Mouse (Mus musculus): Measurements from ENCODE around the gene Vsir. TPM values are rescaled to one million over a fixed set of nuclear protein-coding genes. Genes with fewer than 3 reads are reported as not detected.
A peak's percentile ranks its signal among the peaks of the same experiment; 100 is the strongest.

Gene Vsir
- 4.9 and 6.8 TPM in 2 replicates for polyA plus RNA-seq (2014; fragmentation: Nextera tagmentation; extraction: Ambion mirVana)

DNA sequence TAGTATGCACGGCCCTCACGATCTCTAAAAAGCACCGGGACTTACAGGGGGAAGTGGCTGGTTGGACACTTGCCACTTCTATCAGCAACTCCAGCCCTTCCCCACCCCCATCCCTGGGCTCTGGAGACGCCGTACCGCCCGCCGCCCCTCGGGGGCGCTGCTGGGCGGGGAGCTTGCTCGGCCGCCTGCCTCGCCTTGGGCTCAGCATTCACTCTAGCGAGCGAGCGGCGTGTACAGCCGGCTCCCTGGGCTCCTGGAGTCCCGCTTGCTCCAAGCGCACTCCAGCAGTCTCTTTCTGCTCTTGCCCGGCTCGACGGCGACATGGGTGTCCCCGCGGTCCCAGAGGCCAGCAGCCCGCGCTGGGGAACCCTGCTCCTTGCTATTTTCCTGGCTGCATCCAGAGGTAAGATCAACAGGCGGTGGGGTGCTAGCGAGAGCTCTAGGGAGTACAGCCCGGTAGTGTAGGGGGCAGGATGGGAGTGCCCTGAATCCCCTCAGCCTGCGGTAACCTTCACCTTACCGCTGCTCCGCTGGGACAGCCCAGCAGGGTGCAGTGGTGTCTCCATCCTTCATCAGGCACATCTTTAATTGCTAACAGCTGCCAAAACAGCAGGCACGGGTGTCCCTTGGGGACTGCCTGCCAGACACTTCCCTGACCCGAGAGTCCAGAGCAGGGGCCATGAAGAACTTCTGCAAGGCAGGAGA, at the start of gene Vsir:
Vsir (plus strand) TSS at position 151 of the 705 bp plus-strand sequence.
- H3K4me2 ChIP-seq (replicated peaks; ENCODE audit: low read depth, low read length), result peak within 1 kb of the TSS; percentile 42
- no peaks in the 10 kb centered on the region for H3K9me3 ChIP-seq (ENCODE audit: control insufficient read depth, low read depth, low read length)
- H3K36me3 ChIP-seq (ENCODE audit: control insufficient read depth, insufficient read depth, low read length), result no peaks in the 10 kb centered on the region
- WGBS, result 2% methylated on average over 37 of the region's 37 CpGs
- ATAC-seq (ENCODE audit: insufficient number of reproducible peaks, insufficient read depth, low FRiP score, low read depth), result no peak
- H3K27me3 ChIP-seq (ENCODE audit: control insufficient read depth, insufficient read depth, low read length), result no peaks in the 10 kb centered on the region
- peak within 1 kb of the TSS; percentile 62; the same call in 1 of the 2 replicates for H3K27ac ChIP-seq (ENCODE audit: low read length)
- H3K9ac ChIP-seq (replicated peaks; ENCODE audit: low read depth, low read length), result peak within 1 kb of the TSS; percentile 46
- peak within 1 kb of the TSS; percentile 38 for H3K4me3 ChIP-seq (ENCODE audit: low read depth, low read length)
- peaks cover 45% of the 10 kb centered on the region for H3K4me1 ChIP-seq (ENCODE audit: control insufficient read depth, insufficient read depth, low read length)

DNA sequence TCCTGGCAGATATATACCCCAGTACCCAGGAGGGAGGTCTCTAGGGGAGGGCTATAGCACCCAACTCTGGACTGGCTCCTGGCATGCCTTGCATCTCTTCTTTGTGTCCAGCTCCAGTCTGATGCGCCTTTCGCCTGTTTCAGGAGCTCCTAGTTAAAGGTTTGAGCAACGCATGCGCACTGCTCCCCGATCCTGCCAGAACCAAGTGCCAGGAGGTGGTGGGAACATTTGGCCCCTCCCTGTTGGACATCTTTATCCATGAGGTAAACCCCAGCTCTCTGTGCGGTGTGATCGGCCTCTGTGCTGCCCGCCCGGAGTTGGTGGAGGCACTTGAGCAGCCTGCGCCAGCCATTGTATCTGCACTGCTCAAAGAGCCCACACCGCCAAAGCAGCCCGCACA, 47.0 kb upstream of the Vsir start:
- WGBS, result 97% methylated on average over 12 of the region's 12 CpGs
- no peak for ATAC-seq (ENCODE audit: insufficient number of reproducible peaks, insufficient read depth, low FRiP score, low read depth)

GRCm38 (mm10) chr10:60303419-60303818, 43.2 kb upstream of the Vsir start:
- ATAC-seq (ENCODE audit: insufficient number of reproducible peaks, insufficient read depth, low FRiP score, low read depth), result no peak
- no peak overlapping the region for H3K4me3 ChIP-seq (ENCODE audit: low read depth, low read length)
- H3K9me3 ChIP-seq (ENCODE audit: control insufficient read depth, low read depth, low read length), result no peaks in the 10 kb centered on the region
- H3K4me2 ChIP-seq (replicated peaks; ENCODE audit: low read depth, low read length), result no peak overlapping the region
- no peaks in the 10 kb centered on the region for H3K27me3 ChIP-seq (ENCODE audit: control insufficient read depth, insufficient read depth, low read length)
- no peaks in the 10 kb centered on the region for H3K4me1 ChIP-seq (ENCODE audit: control insufficient read depth, insufficient read depth, low read length)
- H3K27ac ChIP-seq (ENCODE audit: low read length), result no peak overlapping the region
- peaks cover 35% of the 10 kb centered on the region for H3K36me3 ChIP-seq (ENCODE audit: control insufficient read depth, insufficient read depth, low read length)
- H3K9ac ChIP-seq (replicated peaks; ENCODE audit: low read depth, low read length), result no peak overlapping the region
- WGBS, result 88% methylated on average over 17 of the region's 17 CpGs

More for the DNA sequence above, 47.0 kb upstream of the Vsir start:
- Histone ChIP-seq H3K9me3 (ENCODE audit: control insufficient read depth, low read depth, low read length) (no peaks in the 10 kb centered on the region), H3K9ac (replicated peaks; ENCODE audit: low read depth, low read length) (no peak overlapping the region), H3K4me1 (ENCODE audit: control insufficient read depth, insufficient read depth, low read length) (no peaks in the 10 kb centered on the region), H3K4me2 (replicated peaks; ENCODE audit: low read depth, low read length) (no peak overlapping the region), H3K4me3 (ENCODE audit: low read depth, low read length) (no peak overlapping the region), H3K27ac (ENCODE audit: low read length) (no peak overlapping the region), H3K36me3 (ENCODE audit: control insufficient read depth, insufficient read depth, low read length) (peaks cover 57% of the 10 kb centered on the region), H3K27me3 (ENCODE audit: control insufficient read depth, insufficient read depth, low read length) (no peaks in the 10 kb centered on the region)

DNA sequence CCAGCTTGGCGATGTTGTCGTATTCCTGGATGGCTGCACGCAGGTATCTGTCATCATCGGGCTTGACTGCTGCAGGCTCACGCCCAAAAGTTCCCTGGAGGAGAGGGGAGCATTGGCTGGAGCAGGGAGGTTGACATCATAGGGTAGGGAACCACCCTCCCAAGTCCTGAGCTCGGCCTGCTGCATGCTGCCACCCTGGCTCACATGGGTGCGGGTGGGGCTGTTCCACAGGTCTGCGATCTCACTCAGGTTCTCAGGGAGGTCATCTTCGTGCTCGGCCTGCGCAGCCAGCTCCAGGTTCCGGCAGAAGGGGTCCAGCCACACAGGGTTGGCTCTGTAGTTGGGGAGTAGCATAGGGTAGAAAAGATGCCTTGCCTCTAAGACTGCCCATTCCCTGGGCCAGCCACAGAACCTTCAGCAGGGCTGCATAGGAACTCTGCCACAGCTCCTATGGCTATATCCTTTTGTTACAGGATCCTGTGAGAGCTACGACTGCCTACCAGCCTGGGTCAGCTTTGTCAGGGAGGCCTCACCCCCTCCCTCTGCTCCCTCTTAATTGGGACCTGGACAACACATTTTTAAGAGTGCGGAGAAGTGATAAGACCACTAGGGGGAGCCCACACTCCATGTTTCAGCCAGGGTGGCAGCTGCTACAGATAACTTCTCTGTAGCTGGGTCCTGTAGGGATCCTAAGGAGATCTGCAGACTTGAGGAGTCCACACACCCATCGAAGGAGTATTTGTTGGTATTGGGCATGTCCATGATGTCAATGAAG, 41.6 kb upstream of the Vsir start:
- H3K9me3 ChIP-seq (ENCODE audit: control insufficient read depth, low read depth, low read length), result no peaks in the 10 kb centered on the region
- 66% methylated on average over 15 of the region's 15 CpGs for WGBS
- no peaks in the 10 kb centered on the region for H3K27me3 ChIP-seq (ENCODE audit: control insufficient read depth, insufficient read depth, low read length)
- H3K4me1 ChIP-seq (ENCODE audit: control insufficient read depth, insufficient read depth, low read length), result no peaks in the 10 kb centered on the region
- no peak overlapping the region for H3K27ac ChIP-seq (ENCODE audit: low read length)
- peaks cover 22% of the 10 kb centered on the region for H3K36me3 ChIP-seq (ENCODE audit: control insufficient read depth, insufficient read depth, low read length)
- peak; percentile 69 for ATAC-seq (ENCODE audit: insufficient number of reproducible peaks, insufficient read depth, low FRiP score, low read depth)
- no peak overlapping the region for H3K9ac ChIP-seq (replicated peaks; ENCODE audit: low read depth, low read length)
- H3K4me3 ChIP-seq (ENCODE audit: low read depth, low read length), result no peak overlapping the region
- H3K4me2 ChIP-seq (replicated peaks; ENCODE audit: low read depth, low read length), result no peak overlapping the region

GRCm38 (mm10) chr10:60310629-60311028, 36.0 kb upstream of the Vsir start:
- Histone ChIP-seq H3K36me3 (ENCODE audit: control insufficient read depth, insufficient read depth, low read length) (no peaks in the 10 kb centered on the region), H3K27ac (ENCODE audit: low read length) (no peak overlapping the region), H3K27me3 (ENCODE audit: control insufficient read depth, insufficient read depth, low read length) (no peaks in the 10 kb centered on the region), H3K4me2 (replicated peaks; ENCODE audit: low read depth, low read length) (no peak overlapping the region), H3K4me3 (ENCODE audit: low read depth, low read length) (no peak overlapping the region), H3K9me3 (ENCODE audit: control insufficient read depth, low read depth, low read length) (no peaks in the 10 kb centered on the region), H3K4me1 (ENCODE audit: control insufficient read depth, insufficient read depth, low read length) (no peaks in the 10 kb centered on the region), H3K9ac (replicated peaks; ENCODE audit: low read depth, low read length) (no peak overlapping the region)
- ATAC-seq (ENCODE audit: insufficient number of reproducible peaks, insufficient read depth, low FRiP score, low read depth), result no peak
- WGBS, result 91% methylated on average over 13 of the region's 13 CpGs

DNA sequence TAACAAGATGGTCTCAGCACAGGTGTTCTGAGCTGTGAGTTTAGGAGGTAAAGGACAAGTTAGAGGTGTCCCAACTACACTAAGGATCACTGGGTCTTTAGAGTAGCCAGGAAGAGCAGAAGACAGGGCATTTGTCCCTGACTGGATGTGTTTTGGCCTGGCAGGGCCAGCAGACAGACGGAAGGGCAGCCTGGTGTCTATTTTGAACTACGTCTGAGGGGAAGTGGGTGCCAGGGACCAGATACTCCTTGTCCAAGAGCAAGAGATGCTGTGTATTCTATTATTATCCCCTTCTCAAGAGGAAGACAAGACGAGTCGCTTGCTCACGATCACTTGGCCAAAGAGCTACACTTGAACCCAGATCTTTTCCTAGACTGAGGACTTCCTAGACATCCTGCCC, 33.0 kb upstream of the Vsir start:
- no peak for ATAC-seq (ENCODE audit: insufficient number of reproducible peaks, insufficient read depth, low FRiP score, low read depth)
- Histone ChIP-seq H3K27me3 (ENCODE audit: control insufficient read depth, insufficient read depth, low read length) (no peaks in the 10 kb centered on the region), H3K4me1 (ENCODE audit: control insufficient read depth, insufficient read depth, low read length) (no peaks in the 10 kb centered on the region), H3K4me3 (ENCODE audit: low read depth, low read length) (no peak overlapping the region), H3K4me2 (replicated peaks; ENCODE audit: low read depth, low read length) (no peak overlapping the region), H3K9ac (replicated peaks; ENCODE audit: low read depth, low read length) (no peak overlapping the region), H3K9me3 (ENCODE audit: control insufficient read depth, low read depth, low read length) (no peaks in the 10 kb centered on the region), H3K27ac (ENCODE audit: low read length) (no peak overlapping the region), H3K36me3 (ENCODE audit: control insufficient read depth, insufficient read depth, low read length) (no peaks in the 10 kb centered on the region)
- 89% methylated on average over 5 of the region's 5 CpGs for WGBS

DNA sequence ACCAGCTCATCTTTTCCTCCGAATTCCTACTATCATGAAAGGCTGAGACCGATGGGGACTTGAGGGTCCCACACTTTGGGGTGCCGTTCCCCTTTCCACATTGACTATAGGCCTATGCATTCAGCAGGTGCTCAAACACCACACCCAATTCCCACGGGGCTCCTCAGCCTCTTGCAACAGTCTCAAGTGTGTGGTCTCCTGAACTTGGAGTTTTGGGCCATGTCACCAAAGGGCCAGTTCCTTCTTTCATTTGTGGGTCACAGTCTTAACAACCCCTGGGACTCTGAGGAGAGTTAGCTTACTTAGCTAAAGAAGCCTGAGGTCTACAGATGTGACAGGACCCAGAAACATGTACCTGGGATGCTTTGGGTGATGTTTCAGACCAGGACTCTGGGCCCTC, 30.5 kb upstream of the Vsir start:
- WGBS, result 86% methylated on average over 4 of the region's 4 CpGs
- Histone ChIP-seq H3K9ac (replicated peaks; ENCODE audit: low read depth, low read length) (no peak overlapping the region), H3K4me1 (ENCODE audit: control insufficient read depth, insufficient read depth, low read length) (no peaks in the 10 kb centered on the region), H3K9me3 (ENCODE audit: control insufficient read depth, low read depth, low read length) (no peaks in the 10 kb centered on the region), H3K27ac (ENCODE audit: low read length) (no peak overlapping the region), H3K4me2 (replicated peaks; ENCODE audit: low read depth, low read length) (no peak overlapping the region), H3K36me3 (ENCODE audit: control insufficient read depth, insufficient read depth, low read length) (no peaks in the 10 kb centered on the region), H3K27me3 (ENCODE audit: control insufficient read depth, insufficient read depth, low read length) (no peaks in the 10 kb centered on the region), H3K4me3 (ENCODE audit: low read depth, low read length) (no peak overlapping the region)
- no peak for ATAC-seq (ENCODE audit: insufficient number of reproducible peaks, insufficient read depth, low FRiP score, low read depth)

DNA sequence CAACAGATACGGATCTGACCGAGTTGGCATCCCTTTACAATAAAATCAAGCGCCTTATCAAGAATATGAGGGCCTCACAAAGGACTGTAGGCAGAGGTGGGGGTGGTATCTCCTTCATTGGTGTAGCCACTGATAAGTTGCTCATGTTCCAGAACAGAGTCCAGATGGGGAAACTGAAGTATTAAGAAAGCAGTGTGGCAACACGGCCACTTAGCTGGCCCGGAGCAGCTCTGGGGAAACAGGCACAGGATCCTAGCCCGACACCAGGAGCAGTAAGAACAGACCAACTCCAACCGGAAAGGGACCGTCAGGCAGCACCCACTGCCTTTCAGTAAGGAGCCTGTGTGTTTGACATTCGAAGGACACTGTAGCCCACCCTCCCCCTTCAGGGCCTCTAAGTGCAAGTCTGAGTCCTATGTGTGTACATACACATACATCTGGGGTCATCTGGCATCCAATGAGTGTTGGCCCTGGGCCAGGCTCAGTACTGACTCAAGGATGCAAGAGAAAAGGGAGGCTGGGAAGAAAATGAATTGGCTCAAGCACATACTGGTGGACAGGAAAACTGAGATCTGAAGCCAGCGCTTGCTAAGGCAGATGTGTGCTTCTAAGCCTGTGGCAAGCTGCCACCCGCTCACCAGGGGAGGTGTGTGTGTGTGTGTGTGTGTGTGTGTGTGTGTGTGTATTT, 17.5 kb upstream of the Vsir start:
- Histone ChIP-seq H3K4me2 (replicated peaks; ENCODE audit: low read depth, low read length) (no peak overlapping the region), H3K9me3 (ENCODE audit: control insufficient read depth, low read depth, low read length) (no peaks in the 10 kb centered on the region), H3K4me1 (ENCODE audit: control insufficient read depth, insufficient read depth, low read length) (peaks cover 11% of the 10 kb centered on the region), H3K27me3 (ENCODE audit: control insufficient read depth, insufficient read depth, low read length) (no peaks in the 10 kb centered on the region), H3K4me3 (ENCODE audit: low read depth, low read length) (no peak overlapping the region), H3K27ac (ENCODE audit: low read length) (peak overlapping the region; percentile 28; the same call in 1 of the 2 replicates), H3K36me3 (ENCODE audit: control insufficient read depth, insufficient read depth, low read length) (no peaks in the 10 kb centered on the region), H3K9ac (replicated peaks; ENCODE audit: low read depth, low read length) (no peak overlapping the region)
- ATAC-seq (ENCODE audit: insufficient number of reproducible peaks, insufficient read depth, low FRiP score, low read depth), result peak; percentile 67; the same call in 1 of the 2 replicates
- WGBS, result 54% methylated on average over 11 of the region's 11 CpGs
